Mouse (Mus musculus): Measurements from ENCODE around the gene Hira. TPM values are rescaled to one million over a fixed set of nuclear protein-coding genes. Genes with fewer than 3 reads are reported as not detected.
"Not testable (repeated sequence)": the region's sequence is repeated elsewhere in the genome, so short reads cannot be mapped to it uniquely, and the experiment has no call there.

Gene Hira
- polyA plus RNA-seq, 1 experiment from 2014 or later, result 14.6 TPM

- no peaks in the 10 kb centered on the region for H3K4me1 ChIP-seq (ENCODE audit: control insufficient read depth, insufficient read depth, low read length)
- no peak overlapping the region for H3K9ac ChIP-seq (ENCODE audit: low read depth, low read length)
- no peaks in the 10 kb centered on the region for H3K9me3 ChIP-seq (ENCODE audit: control insufficient read depth, low read length)
- H3K27me3 ChIP-seq (ENCODE audit: control insufficient read depth, insufficient read depth, low read length), result no peaks in the 10 kb centered on the region
- ATAC-seq (ENCODE audit: low FRiP score, low TSS enrichment), result no peak
- H3K27ac ChIP-seq (ENCODE audit: low read depth, low read length), result no peak overlapping the region
- no peak overlapping the region for H3K4me3 ChIP-seq (ENCODE audit: low read length)
- no peaks in the 10 kb centered on the region for H3K36me3 ChIP-seq (ENCODE audit: control insufficient read depth, insufficient read depth, low read length)
- no peak overlapping the region for H3K4me2 ChIP-seq (replicated peaks; ENCODE audit: low read depth, low read length)
- WGBS, result 85% methylated on average over 5 of the region's 5 CpGs
Observed at GRCm38 (mm10) chr16:18986860-18987259, 110.0 kb downstream of the Hira start.

GRCm38 (mm10) chr16:19002610-19003389, 126.0 kb downstream of the Hira start:
- ATAC-seq (ENCODE audit: low FRiP score, low TSS enrichment), result peak; percentile 64; the same call in 1 of the 2 replicates
- H3K4me2 ChIP-seq (replicated peaks; ENCODE audit: low read depth, low read length); H3K9ac ChIP-seq (ENCODE audit: low read depth, low read length); H3K27ac ChIP-seq (ENCODE audit: low read depth, low read length); H3K9me3 ChIP-seq (ENCODE audit: control insufficient read depth, low read length); H3K4me1 ChIP-seq (ENCODE audit: control insufficient read depth, insufficient read depth, low read length); H3K36me3 ChIP-seq (ENCODE audit: control insufficient read depth, insufficient read depth, low read length); H3K4me3 ChIP-seq (ENCODE audit: low read length); H3K27me3 ChIP-seq (ENCODE audit: control insufficient read depth, insufficient read depth, low read length): not testable (repeated sequence)
- 34% methylated on average over 2 of the region's 2 CpGs for WGBS

- Histone ChIP-seq H3K4me2 (replicated peaks; ENCODE audit: low read depth, low read length) (no peak overlapping the region), H3K9ac (ENCODE audit: low read depth, low read length) (no peak overlapping the region), H3K36me3 (ENCODE audit: control insufficient read depth, insufficient read depth, low read length) (no peaks in the 10 kb centered on the region), H3K4me3 (ENCODE audit: low read length) (no peak overlapping the region), H3K4me1 (ENCODE audit: control insufficient read depth, insufficient read depth, low read length) (no peaks in the 10 kb centered on the region), H3K9me3 (ENCODE audit: control insufficient read depth, low read length) (no peaks in the 10 kb centered on the region), H3K27ac (ENCODE audit: low read depth, low read length) (no peak overlapping the region), H3K27me3 (ENCODE audit: control insufficient read depth, insufficient read depth, low read length) (no peaks in the 10 kb centered on the region)
- no peak for ATAC-seq (ENCODE audit: low FRiP score, low TSS enrichment)
- 93% methylated on average over 1 of the region's 1 CpGs for WGBS
Observed at GRCm38 (mm10) chr16:19003757-19004156, 126.9 kb downstream of the Hira start.

- H3K27ac ChIP-seq (ENCODE audit: low read depth, low read length), result no peak overlapping the region
- H3K4me2 ChIP-seq (replicated peaks; ENCODE audit: low read depth, low read length), result no peak overlapping the region
- no peak for ATAC-seq (ENCODE audit: low FRiP score, low TSS enrichment)
- 71% methylated on average over 3 of the region's 3 CpGs for WGBS
- H3K36me3 ChIP-seq (ENCODE audit: control insufficient read depth, insufficient read depth, low read length), result no peaks in the 10 kb centered on the region
- no peaks in the 10 kb centered on the region for H3K27me3 ChIP-seq (ENCODE audit: control insufficient read depth, insufficient read depth, low read length)
- H3K4me3 ChIP-seq (ENCODE audit: low read length), result no peak overlapping the region
- no peak overlapping the region for H3K9ac ChIP-seq (ENCODE audit: low read depth, low read length)
- H3K9me3 ChIP-seq (ENCODE audit: control insufficient read depth, low read length), result no peaks in the 10 kb centered on the region
- no peaks in the 10 kb centered on the region for H3K4me1 ChIP-seq (ENCODE audit: control insufficient read depth, insufficient read depth, low read length)
Observed at GRCm38 (mm10) chr16:19005298-19005697, 128.5 kb downstream of the Hira start.

- H3K4me1 ChIP-seq (ENCODE audit: control insufficient read depth, insufficient read depth, low read length), result no peaks in the 10 kb centered on the region
- H3K27me3 ChIP-seq (ENCODE audit: control insufficient read depth, insufficient read depth, low read length), result no peaks in the 10 kb centered on the region
- no peak overlapping the region for H3K9ac ChIP-seq (ENCODE audit: low read depth, low read length)
- H3K9me3 ChIP-seq (ENCODE audit: control insufficient read depth, low read length), result no peaks in the 10 kb centered on the region
- no peak for ATAC-seq (ENCODE audit: low FRiP score, low TSS enrichment)
- no peak overlapping the region for H3K4me3 ChIP-seq (ENCODE audit: low read length)
- no peak overlapping the region for H3K27ac ChIP-seq (ENCODE audit: low read depth, low read length)
- WGBS, result 80% methylated on average over 1 of the region's 1 CpGs
- no peak overlapping the region for H3K4me2 ChIP-seq (replicated peaks; ENCODE audit: low read depth, low read length)
- no peaks in the 10 kb centered on the region for H3K36me3 ChIP-seq (ENCODE audit: control insufficient read depth, insufficient read depth, low read length)
Observed at GRCm38 (mm10) chr16:19006715-19007114, 129.9 kb downstream of the Hira start.

GRCm38 (mm10) chr16:19007186-19007591, 130.4 kb downstream of the Hira start:
- not testable (repeated sequence) for H3K4me1 ChIP-seq (ENCODE audit: control insufficient read depth, insufficient read depth, low read length); H3K27me3 ChIP-seq (ENCODE audit: control insufficient read depth, insufficient read depth, low read length); H3K27ac ChIP-seq (ENCODE audit: low read depth, low read length); H3K4me2 ChIP-seq (replicated peaks; ENCODE audit: low read depth, low read length); H3K9ac ChIP-seq (ENCODE audit: low read depth, low read length); ATAC-seq (ENCODE audit: low FRiP score, low TSS enrichment); H3K36me3 ChIP-seq (ENCODE audit: control insufficient read depth, insufficient read depth, low read length); H3K9me3 ChIP-seq (ENCODE audit: control insufficient read depth, low read length); H3K4me3 ChIP-seq (ENCODE audit: low read length)
- WGBS, result 59% methylated on average over 1 of the region's 1 CpGs

- Histone ChIP-seq H3K27ac (ENCODE audit: low read depth, low read length) (no peak overlapping the region), H3K4me3 (ENCODE audit: low read length) (no peak overlapping the region), H3K4me2 (replicated peaks; ENCODE audit: low read depth, low read length) (no peak overlapping the region), H3K9me3 (ENCODE audit: control insufficient read depth, low read length) (no peaks in the 10 kb centered on the region), H3K36me3 (ENCODE audit: control insufficient read depth, insufficient read depth, low read length) (no peaks in the 10 kb centered on the region), H3K27me3 (ENCODE audit: control insufficient read depth, insufficient read depth, low read length) (no peaks in the 10 kb centered on the region), H3K4me1 (ENCODE audit: control insufficient read depth, insufficient read depth, low read length) (no peaks in the 10 kb centered on the region), H3K9ac (ENCODE audit: low read depth, low read length) (no peak overlapping the region)
- WGBS, result 72% methylated on average over 2 of the region's 2 CpGs
- no peak for ATAC-seq (ENCODE audit: low FRiP score, low TSS enrichment)
Observed at GRCm38 (mm10) chr16:19010710-19011109, 133.9 kb downstream of the Hira start.

- no peak overlapping the region for H3K27ac ChIP-seq (ENCODE audit: low read depth, low read length)
- 87% methylated on average over 1 of the region's 1 CpGs for WGBS
- H3K36me3 ChIP-seq (ENCODE audit: control insufficient read depth, insufficient read depth, low read length), result no peaks in the 10 kb centered on the region
- no peak overlapping the region for H3K4me3 ChIP-seq (ENCODE audit: low read length)
- H3K9me3 ChIP-seq (ENCODE audit: control insufficient read depth, low read length), result no peaks in the 10 kb centered on the region
- ATAC-seq (ENCODE audit: low FRiP score, low TSS enrichment), result no peak
- H3K9ac ChIP-seq (ENCODE audit: low read depth, low read length), result no peak overlapping the region
- H3K4me1 ChIP-seq (ENCODE audit: control insufficient read depth, insufficient read depth, low read length), result no peaks in the 10 kb centered on the region
- no peak overlapping the region for H3K4me2 ChIP-seq (replicated peaks; ENCODE audit: low read depth, low read length)
- H3K27me3 ChIP-seq (ENCODE audit: control insufficient read depth, insufficient read depth, low read length), result no peaks in the 10 kb centered on the region
Observed at GRCm38 (mm10) chr16:19013550-19013949, 136.7 kb downstream of the Hira start.

GRCm38 (mm10) chr16:19014650-19015049, 137.8 kb downstream of the Hira start:
- Histone ChIP-seq H3K9me3 (ENCODE audit: control insufficient read depth, low read length) (no peaks in the 10 kb centered on the region), H3K27ac (ENCODE audit: low read depth, low read length) (no peak overlapping the region), H3K9ac (ENCODE audit: low read depth, low read length) (no peak overlapping the region), H3K36me3 (ENCODE audit: control insufficient read depth, insufficient read depth, low read length) (no peaks in the 10 kb centered on the region), H3K4me2 (replicated peaks; ENCODE audit: low read depth, low read length) (no peak overlapping the region), H3K4me3 (ENCODE audit: low read length) (no peak overlapping the region), H3K27me3 (ENCODE audit: control insufficient read depth, insufficient read depth, low read length) (no peaks in the 10 kb centered on the region), H3K4me1 (ENCODE audit: control insufficient read depth, insufficient read depth, low read length) (no peaks in the 10 kb centered on the region)
- ATAC-seq (ENCODE audit: low FRiP score, low TSS enrichment), result no peak
